Mouse (Mus musculus): ENCODE results near the gene Actn2.

The Actn2 gene

DNA sequence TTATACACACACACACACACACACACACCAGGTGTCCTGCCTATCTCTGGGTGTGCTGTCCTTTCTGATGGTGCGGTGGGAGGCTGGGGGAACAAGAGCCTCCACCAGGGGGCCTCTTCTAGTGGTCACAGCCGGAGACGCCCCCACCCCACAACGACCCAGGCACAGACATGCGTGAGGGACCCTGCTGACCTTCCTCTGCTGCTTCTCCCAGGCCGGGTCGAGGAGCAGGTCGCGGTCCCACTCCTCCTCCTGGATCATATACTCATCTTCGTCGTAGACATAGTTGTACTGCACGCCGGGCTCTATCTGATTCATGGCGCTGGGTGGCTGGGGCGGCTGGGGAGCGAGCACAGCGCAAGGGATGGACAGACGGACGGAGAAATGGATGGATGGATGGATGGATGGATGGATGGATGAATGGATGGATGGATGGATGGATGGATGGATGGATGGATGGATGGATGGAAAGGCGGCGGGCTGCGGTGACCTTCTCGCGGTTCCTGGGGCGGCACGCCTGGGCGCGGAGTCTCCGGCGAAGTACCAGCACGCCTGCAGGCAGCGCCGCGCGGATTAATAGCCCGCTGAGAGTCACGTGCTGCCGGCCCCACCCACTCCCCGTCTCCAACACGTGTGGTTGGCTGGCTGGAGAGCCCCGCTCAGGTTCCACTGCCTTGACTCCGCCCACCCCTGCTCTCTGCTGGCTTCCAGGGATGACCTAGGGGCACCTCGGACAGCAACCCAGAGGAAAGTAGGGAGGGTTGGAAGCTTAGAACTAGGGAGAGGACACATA lies at the start of gene Actn2:
Gene Actn2, minus strand, starts transcription at position 578 of the 793 bp plus-strand sequence.
- POLR2A ChIA-PET = interaction anchor here in 3 of 4 experiments (0.6 to 1.1 kb wide), 4 partner anchors 25 to 55 kb away, joined by 3 to 4 read pairs (median 3); no protein-coding TSS in a partner anchor
- CTCF ChIA-PET = interaction anchor here in 2 of 4 experiments (0.6 to 0.9 kb wide), 3 partner anchors 14 to 67 kb away, joined by 3 to 4 read pairs (median 4); no protein-coding TSS in a partner anchor

DNA sequence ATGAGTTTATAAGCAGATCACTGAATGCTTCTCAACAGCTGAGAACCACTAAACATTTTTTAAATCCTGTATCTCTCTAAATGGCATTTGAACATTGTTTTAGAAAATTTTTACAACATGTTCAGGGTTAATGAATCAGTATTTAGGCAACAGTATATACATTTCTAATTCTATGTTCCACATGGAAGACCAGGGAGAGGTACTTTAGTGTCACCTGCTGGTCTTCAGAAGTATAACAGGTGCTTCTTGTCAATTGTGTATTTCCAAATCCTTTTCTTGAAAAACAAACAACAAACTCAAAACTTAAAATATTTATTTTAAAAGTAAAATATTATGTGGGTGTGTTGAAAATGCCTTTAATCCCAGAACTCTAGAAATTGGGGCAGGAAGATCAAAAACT lies 45.7 kb upstream of the Actn2 start:
- POLR2A ChIA-PET = interaction anchor here in 1 of 4 experiments (0.8 to 1.5 kb wide), 2 partner anchors 93 to 312 kb away, joined by 3 to 4 read pairs; no protein-coding TSS in a partner anchor
- CTCF ChIA-PET = interaction anchor here in 1 of 4 experiments (0.9 kb wide), 1 partner anchor 9 kb away, joined by 4 read pairs; the partner anchor contains the start of gene Heatr1

DNA sequence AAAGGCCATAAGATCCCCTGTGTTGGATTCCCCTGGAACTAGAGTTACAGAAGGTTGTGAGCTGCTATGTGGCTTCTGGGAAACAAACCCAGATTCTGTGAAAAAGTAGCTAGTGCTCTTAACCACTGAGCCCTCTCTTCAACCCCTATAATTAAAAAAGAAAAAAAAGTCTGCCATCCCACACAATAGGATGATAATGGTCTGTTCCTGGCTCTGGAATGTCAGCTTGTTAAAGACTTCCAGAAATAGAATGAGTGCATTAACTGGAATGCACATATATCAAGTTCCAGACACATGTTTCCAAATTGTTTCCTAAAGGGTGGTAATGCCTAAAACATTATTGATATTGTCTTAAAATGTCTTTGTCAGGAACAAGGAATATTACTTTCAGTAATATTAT lies 44.2 kb upstream of the Actn2 start:
- ChIA-PET CTCF (interaction anchor here in 1 of 4 experiments (1.1 kb wide), 1 partner anchor 174 kb away, joined by 3 read pairs; no protein-coding TSS in a partner anchor), POLR2A (interaction anchor here in 1 of 4 experiments (1.5 kb wide), 1 partner anchor 91 kb away, joined by 3 read pairs; no protein-coding TSS in a partner anchor)

DNA sequence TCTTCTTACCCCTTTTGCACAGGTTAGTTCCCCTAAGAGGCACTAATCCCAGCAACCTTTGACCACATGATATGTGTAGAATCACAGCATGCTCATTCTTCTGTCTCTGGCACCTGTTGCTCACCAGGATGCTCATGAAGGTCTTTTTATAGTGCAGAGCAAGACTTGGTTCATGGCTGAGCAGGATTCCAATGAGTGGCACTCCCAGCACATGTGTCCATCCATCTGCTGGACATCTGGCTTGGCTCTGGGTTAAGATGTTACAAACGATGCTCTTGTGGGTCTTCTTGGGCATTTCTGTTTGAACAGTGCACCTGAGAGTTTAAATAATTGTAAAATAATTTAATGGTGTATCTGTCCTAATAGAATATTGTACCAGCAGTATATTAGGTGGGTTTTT lies 36.2 kb upstream of the Actn2 start:
- ChIA-PET POLR2A (interaction anchor here in 1 of 4 experiments (1.5 kb wide), 1 partner anchor 18 kb away, joined by 6 read pairs; the partner anchor contains the start of gene Heatr1), CTCF (interaction anchor here in 1 of 4 experiments (0.7 kb wide), 1 partner anchor 747 kb away, joined by 4 read pairs; no protein-coding TSS in a partner anchor)

DNA sequence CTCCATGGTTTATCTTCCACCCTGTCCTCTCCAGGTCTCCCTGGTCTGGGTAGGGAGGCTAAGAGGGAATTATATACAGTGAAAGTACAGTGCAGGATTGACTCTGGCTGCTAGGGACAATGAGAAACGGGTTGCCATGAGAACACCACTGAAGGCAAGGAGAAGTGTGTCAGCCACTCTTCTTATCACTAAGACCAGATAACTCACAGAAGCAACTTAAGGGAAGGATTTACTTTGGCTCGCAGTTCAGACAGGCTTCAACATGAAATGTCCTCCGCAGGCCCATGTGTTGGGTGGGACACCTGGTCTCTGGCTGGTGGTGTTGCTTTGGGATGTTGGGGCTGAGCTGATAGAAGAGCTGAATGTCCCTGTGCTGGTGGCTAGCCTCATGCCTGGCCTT lies 32.2 kb upstream of the Actn2 start:
- CTCF ChIA-PET = interaction anchor here in 1 of 4 experiments (0.6 kb wide), 1 partner anchor 19 kb away, joined by 3 read pairs; no protein-coding TSS in a partner anchor
- POLR2A ChIA-PET = interaction anchor here in 1 of 4 experiments (1.6 kb wide), 1 partner anchor 22 kb away, joined by 3 read pairs; no protein-coding TSS in a partner anchor

DNA sequence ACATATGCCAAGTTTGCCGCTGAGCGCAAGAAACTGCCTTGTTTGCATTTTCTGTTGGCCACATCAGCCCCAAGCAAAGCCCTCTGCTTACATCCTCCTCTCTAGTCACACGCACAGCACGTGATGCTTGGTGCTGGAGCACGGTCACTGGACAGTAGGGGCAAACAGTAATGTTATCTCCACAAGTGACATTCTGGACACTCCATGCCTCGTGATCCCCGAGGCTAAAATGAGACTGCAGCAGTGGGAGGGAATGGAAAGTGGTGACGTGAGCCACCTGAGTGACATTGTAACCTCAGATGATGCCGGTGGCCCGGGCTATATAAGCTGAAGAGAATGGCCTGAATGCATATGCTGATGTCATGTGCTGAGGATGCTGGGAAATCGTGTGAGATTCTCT lies 29.4 kb upstream of the Actn2 start:
- POLR2A ChIA-PET = interaction anchor here in 2 of 4 experiments (0.6 to 1.1 kb wide), 3 partner anchors 10 to 144 kb away, joined by 3 to 4 read pairs (median 3); partner anchors contain the start of gene Heatr1 (in 1 of the 2)
- CTCF ChIA-PET = no interaction called here

DNA sequence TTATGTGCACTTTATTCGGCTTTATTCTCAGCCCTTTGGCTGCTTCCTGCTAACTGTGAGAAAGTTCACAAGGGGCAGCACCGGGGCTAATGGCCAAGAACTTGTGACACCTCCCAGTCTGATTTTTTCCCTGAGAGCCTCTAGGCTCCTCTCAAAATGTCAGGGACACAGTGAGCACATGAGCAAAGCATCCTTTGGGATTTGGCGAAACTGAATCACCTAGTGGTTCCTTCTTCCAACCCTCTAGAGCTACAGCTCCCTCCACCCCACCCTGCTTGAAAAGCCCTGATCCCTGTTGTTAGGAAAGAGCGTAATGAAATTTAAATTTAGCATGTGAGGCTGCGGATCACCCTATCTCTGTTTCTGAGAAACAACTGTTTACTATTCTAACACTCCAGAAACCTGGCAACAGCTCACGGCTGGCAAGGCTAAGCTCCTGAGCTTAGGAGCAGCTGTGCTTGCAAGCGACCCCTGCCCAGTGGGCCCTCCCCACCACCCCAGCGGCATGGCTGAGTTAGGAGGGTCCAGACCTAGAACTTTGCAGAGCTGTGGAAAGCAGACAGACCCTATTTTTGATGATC lies 28.6 kb upstream of the Actn2 start:
- ChIA-PET POLR2A (interaction anchor here in 2 of 4 experiments (1.0 to 1.1 kb wide), 4 partner anchors 10 to 111 kb away, joined by 3 to 4 read pairs (median 4); partner anchors contain the start of genes Heatr1 (in 1 of the 2) and Mtr (in 1 of the 2)), CTCF (interaction anchor here in 1 of 4 experiments (1.1 kb wide), 1 partner anchor 26 kb away, joined by 3 read pairs; the partner anchor contains the start of gene Heatr1)

DNA sequence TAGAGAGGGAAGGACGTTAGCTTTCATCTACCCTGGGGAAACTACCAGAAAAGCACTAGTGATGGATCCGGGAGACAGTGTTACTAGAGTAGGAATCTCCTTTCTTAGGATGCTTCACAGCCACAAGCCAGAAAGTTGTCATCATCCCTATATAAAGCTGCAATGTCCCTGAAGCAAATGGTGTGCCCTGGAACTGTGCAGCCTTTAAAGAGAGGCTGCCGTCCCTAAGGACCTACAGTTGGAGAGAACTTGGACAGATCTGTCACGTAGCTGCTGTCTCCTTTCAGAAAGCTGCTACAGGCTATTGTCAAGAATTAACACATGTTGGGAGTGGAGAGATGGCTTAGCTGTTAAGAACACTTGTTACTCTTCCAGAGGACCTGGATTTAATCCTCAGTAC lies 20.9 kb upstream of the Actn2 start:
- ChIA-PET POLR2A (no interaction called here), CTCF (interaction anchor here in 1 of 4 experiments (0.7 kb wide), 1 partner anchor 91 kb away, joined by 3 read pairs; no protein-coding TSS in a partner anchor)

DNA sequence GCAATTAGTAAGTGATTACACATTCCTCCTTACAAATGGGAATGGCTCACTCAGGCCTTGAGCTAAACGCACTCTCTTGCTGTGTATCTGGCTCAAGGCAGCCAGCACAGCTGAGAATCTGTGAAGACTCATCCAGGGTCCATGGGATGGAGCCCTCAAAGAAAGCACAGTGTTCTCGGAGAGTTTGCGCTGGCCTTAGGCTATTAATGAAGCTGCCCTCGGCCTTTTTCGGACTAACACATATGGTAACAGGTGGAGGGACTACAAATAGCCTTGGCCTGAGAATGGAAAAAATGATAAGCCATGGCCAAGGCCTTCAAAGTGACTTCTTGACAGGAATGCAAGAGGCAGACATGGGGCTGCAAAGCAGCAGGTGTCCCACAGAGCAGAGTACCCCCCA lies 17.0 kb upstream of the Actn2 start:
- POLR2A ChIA-PET = interaction anchor here in 1 of 4 experiments (0.6 kb wide), 1 partner anchor 24 kb away, joined by 3 read pairs; no protein-coding TSS in a partner anchor
- CTCF ChIA-PET = interaction anchor here in 1 of 4 experiments (0.8 kb wide), 1 partner anchor 52 kb away, joined by 6 read pairs; no protein-coding TSS in a partner anchor

DNA sequence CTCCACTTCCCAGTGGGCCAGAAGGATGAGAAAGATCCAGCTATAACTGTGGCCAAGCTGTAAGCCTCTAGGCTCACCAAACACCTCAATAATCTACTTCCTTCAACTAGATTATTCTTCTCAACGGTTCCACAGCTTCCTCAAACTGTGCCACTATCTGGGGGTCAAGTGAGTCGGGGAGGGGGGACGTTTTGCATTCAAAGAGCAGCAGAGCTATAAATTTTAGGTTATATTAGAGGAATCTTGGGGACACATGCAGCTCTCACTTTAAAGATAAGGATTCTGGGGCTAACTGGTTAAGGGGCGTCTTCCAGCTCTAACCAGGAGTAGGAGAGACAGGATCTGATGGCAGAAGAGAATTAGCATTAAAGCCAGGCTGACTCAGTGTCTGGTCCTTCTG lies 15.6 kb upstream of the Actn2 start:
- CTCF ChIA-PET = no interaction called here

DNA sequence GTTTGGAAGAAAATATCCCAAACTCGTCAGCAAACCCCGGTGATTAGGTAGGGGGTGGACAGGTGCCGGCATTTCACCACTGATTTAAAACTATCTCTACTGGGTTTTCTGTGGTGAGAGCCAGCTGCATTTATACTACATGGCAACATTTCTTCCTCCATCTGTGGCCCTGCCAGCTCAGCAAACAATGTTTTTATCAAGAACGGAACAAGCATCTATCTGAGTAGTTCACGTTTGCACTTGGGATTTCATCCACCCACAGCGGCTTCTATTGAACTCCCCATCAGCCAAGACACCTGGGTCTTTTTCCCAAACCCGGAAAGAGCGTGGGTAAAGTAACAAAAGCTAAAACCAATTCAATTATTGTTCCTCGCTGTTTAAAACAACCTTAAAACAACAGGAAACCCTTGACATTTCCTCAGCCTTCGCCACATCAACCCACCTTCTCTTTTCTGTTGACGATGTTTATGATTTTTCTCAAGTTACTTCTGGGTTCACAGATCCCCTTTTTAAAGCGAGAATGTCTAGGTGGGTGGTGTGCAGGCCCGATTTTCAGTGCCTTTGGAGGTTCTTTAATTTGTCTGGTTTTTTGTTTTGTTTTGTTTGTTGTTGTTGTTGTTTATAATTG lies 8.8 kb upstream of the Actn2 start:
- ChIA-PET POLR2A (interaction anchor here in 1 of 4 experiments (1.3 kb wide), 1 partner anchor 42 kb away, joined by 3 read pairs; no protein-coding TSS in a partner anchor), CTCF (no interaction called here)

More for the DNA sequence above, 15.6 kb upstream of the Actn2 start:
- POLR2A ChIA-PET = interaction anchor here in 1 of 4 experiments (0.6 kb wide), 1 partner anchor 42 kb away, joined by 3 read pairs; no protein-coding TSS in a partner anchor

DNA sequence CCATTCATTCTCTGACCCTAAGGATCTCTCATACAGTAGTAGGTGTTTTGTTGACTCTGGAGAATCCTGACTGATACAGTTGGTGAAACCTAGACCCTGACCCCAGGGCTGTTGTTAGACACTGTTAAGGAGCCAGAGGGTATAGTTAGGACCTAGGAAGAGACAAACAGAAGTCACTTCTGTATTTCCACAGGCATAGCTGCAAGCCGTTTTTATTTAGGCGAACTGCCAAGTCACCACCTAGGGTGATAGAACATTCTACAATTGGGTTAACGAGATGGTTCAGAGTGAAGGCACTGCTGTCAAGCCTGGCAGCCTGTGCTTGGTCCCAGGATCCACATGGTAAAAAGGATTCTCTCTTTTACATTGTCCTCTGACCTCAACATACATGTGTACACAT lies 6.3 kb upstream of the Actn2 start:
- ChIA-PET POLR2A (no interaction called here), CTCF (no interaction called here)

DNA sequence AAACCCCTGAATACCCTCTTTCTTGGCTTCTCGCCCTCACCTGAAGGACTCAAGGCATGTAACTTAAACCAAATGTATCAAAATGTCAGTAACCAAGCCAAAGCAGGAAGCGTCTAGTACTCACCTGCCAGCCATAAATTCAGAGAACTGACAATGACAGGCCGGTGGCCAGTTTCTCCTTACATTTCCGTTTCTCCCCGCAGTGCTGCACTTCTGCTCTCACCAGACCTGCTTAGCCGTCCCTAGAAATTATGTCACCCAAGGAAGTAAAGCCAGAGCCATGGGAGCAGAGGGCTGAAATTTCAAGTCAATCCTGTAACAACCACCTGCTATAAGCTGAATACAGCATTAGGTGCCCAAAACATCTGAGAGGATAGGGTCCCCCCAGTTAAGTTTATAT lies 887 bp upstream of the Actn2 start:
- POLR2A ChIA-PET = interaction anchor here in 1 of 4 experiments (0.6 kb wide), 1 partner anchor 48 kb away, joined by 4 read pairs; no protein-coding TSS in a partner anchor
- CTCF ChIA-PET = interaction anchor here in 1 of 4 experiments (0.6 to 0.9 kb wide), 2 partner anchors 15 to 69 kb away, joined by 4 read pairs; no protein-coding TSS in a partner anchor

DNA sequence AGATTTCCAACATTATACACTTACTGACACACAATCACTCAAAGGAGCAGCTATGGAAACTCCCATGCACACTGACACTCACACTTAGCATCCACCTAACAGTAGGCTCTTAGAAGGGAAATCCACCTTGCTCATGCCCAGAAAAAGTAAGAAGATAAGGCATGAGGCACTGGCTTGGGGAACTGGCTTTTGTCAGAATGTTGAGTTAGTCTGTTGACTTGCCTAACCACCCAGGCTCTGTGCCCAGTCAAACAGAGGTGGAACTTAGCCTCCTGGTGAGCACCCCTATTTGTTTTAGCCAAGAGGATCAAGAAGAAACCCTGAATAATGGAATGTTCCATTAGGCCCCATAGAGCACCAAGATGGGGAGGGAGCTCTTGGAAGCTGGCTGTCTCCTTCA lies 1.1 kb downstream of the Actn2 start:
- POLR2A ChIA-PET = interaction anchor here in 2 of 4 experiments (0.6 to 1.1 kb wide), 3 partner anchors 13 to 56 kb away, joined by 3 read pairs; no protein-coding TSS in a partner anchor
- CTCF ChIA-PET = no interaction called here

DNA sequence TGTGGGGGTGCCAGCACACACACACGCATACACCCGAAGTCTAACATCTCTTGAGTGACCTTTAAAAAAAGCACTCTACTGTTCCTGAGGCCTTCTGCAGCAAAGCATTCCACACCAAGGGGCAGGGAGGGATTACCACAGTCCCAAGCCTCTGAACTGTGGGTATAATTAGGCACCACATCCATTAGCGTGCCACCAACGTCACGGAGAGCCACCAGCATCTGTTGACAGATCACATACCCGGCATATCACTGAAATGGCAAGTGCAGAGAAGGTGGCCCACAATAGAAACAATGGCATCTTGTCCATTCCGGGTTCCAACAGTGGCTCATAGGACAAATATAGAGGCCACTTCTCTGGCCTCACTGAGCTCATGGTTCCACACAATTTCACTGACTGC lies 2.8 kb downstream of the Actn2 start:
- POLR2A ChIA-PET = interaction anchor here in 1 of 4 experiments (1.0 kb wide), 1 partner anchor 57 kb away, joined by 3 read pairs; the partner anchor contains the start of gene Heatr1
- CTCF ChIA-PET = interaction anchor here in 1 of 4 experiments (0.7 kb wide), 1 partner anchor 11 kb away, joined by 3 read pairs; no protein-coding TSS in a partner anchor

DNA sequence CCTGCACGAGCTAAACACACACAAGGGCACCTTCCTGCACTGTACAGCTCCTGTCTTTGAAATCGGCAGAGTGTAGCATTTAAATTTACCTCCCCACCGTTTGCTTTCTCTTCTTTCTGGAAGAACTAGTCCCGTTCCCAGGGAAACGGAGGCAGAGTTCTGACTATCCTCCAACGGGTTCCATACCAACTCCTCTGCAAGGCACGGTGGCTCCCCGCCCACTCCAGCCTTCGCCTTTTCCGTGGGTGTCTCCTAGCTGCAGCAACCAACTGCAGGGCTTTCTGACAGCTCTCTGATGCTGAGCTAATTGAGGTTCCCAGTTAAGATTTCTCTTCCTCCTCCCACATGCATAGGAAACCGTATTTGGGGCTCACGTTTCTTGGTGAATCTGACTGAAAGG lies 6.5 kb downstream of the Actn2 start:
- CTCF ChIA-PET = interaction anchor here in 1 of 4 experiments (0.7 kb wide), 1 partner anchor 385 kb away, joined by 7 read pairs; no protein-coding TSS in a partner anchor
- POLR2A ChIA-PET = interaction anchor here in 2 of 4 experiments (1.0 to 1.8 kb wide), 3 partner anchors 10 to 24 kb away, joined by 3 read pairs; no protein-coding TSS in a partner anchor

DNA sequence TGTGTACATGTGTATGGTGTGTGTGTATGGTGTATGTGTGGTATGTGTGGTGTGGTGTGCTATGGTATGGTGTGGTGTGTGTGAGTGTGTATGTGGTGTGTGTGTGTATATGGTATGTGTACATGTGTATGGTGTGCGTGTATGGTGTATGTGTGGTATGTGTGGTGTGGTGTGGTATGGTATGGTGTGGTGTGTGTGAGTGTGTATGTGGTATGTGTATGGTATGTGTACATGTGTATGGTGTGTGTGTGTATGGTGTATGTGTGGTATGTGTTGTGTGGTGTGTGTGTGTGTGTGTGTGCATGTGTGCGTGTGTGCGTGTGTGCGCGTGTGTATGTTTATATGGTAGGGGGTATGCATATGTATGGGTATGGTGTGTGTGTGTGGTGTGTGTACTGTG lies 9.0 kb downstream of the Actn2 start:
- ChIA-PET POLR2A (no interaction called here), CTCF (no interaction called here)

DNA sequence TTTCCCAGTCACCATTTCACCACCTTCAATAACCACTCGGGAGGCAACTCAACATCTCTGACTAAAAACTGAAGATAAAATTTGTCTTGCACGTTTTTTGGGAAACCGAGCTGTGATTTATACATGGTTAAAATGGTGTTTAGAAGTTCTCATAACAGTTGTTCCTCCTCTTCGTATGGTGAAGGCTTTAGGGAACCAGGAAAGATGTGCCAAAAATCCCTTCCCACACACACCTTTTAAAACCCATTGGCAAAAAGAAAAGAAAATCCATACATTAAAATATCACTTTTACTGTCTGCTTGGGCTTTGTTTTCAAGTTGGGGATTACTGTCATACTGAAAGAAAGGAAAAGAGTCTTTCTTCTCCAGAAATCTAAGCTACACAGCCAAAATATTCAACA lies 12.2 kb downstream of the Actn2 start:
- POLR2A ChIA-PET = interaction anchor here in 1 of 4 experiments (1.6 kb wide), 1 partner anchor 70 kb away, joined by 4 read pairs; the partner anchor contains the start of gene Mtr

More for the DNA sequence above, 12.2 kb downstream of the Actn2 start:
- CTCF ChIA-PET = no interaction called here

Data from embryonic stem cell, embryonic (primary cell).